Mouse (Mus musculus) yolk sac, embryonic 10.5 days (tissue): Measurements from ENCODE around the gene Kifc3.
"Not testable (repeated sequence)": the region's sequence is repeated elsewhere in the genome, so short reads cannot be mapped to it uniquely, and the experiment has no call there.

Experiments used
- DNase-seq: peaks from one replicate; pipeline ENCODE4 v3.0.0-alpha.2; 2017; ENCODE audit warnings: low spot score

Gene Kifc3

GRCm38 (mm10) chr8:95202056-95202570 is 499 bp downstream of the Kifc3 start:
- peak; percentile 38 for DNase-seq

- DNase-seq: no peak
These were observed 1.1 kb downstream of the Kifc3 start for GRCm38 (mm10) chr8:95201491-95201890.

- DNase-seq: peak; percentile 38
These were observed 2.6 kb downstream of the Kifc3 start for GRCm38 (mm10) chr8:95200001-95200405.

- DNase-seq: no peak
These were observed 6.9 kb downstream of the Kifc3 start for GRCm38 (mm10) chr8:95195728-95196127.

GRCm38 (mm10) chr8:95191497-95192175 is 11.0 kb downstream of the Kifc3 start:
- DNase-seq: no peak

GRCm38 (mm10) chr8:95187579-95187978 is 15.0 kb downstream of the Kifc3 start:
- no peak for DNase-seq

GRCm38 (mm10) chr8:95185891-95186513 is 16.6 kb downstream of the Kifc3 start:
- DNase-seq: no peak

GRCm38 (mm10) chr8:95185104-95185503 is 17.5 kb downstream of the Kifc3 start:
- DNase-seq: no peak

GRCm38 (mm10) chr8:95184171-95184570 is 18.4 kb downstream of the Kifc3 start:
- DNase-seq: no peak

- DNase-seq: no peak
These were observed 20.8 kb downstream of the Kifc3 start for GRCm38 (mm10) chr8:95181850-95182249.

GRCm38 (mm10) chr8:95178191-95178590 is 24.4 kb downstream of the Kifc3 start:
- DNase-seq: peak; percentile 47

GRCm38 (mm10) chr8:95176985-95177384 is 25.6 kb downstream of the Kifc3 start:
- DNase-seq: peak; percentile 69

GRCm38 (mm10) chr8:95175808-95176207 is 26.8 kb downstream of the Kifc3 start:
- no peak for DNase-seq

- no peak for DNase-seq
These were observed 27.3 kb downstream of the Kifc3 start for GRCm38 (mm10) chr8:95175306-95175705.

GRCm38 (mm10) chr8:95172433-95172832 is 30.2 kb downstream of the Kifc3 start:
- DNase-seq: no peak

- DNase-seq: no peak
These were observed 34.9 kb downstream of the Kifc3 start for GRCm38 (mm10) chr8:95167726-95168125.

GRCm38 (mm10) chr8:95166400-95166799 is 36.2 kb downstream of the Kifc3 start:
- no peak for DNase-seq

GRCm38 (mm10) chr8:95165923-95166322 is 36.7 kb downstream of the Kifc3 start:
- no peak for DNase-seq

- no peak for DNase-seq
These were observed 38.1 kb downstream of the Kifc3 start for GRCm38 (mm10) chr8:95164469-95164868.

GRCm38 (mm10) chr8:95163969-95164368 is 38.6 kb downstream of the Kifc3 start:
- not testable (repeated sequence) for DNase-seq

GRCm38 (mm10) chr8:95162785-95163184 is 39.8 kb downstream of the Kifc3 start:
- DNase-seq: no peak

GRCm38 (mm10) chr8:95159344-95159743 is 43.3 kb downstream of the Kifc3 start:
- no peak for DNase-seq

- DNase-seq: no peak
These were observed 44.0 kb downstream of the Kifc3 start for GRCm38 (mm10) chr8:95158654-95159053.

GRCm38 (mm10) chr8:95157145-95157544 is 45.5 kb downstream of the Kifc3 start:
- DNase-seq: no peak
